Mouse (Mus musculus): Measurements from ENCODE around the gene Vsig1. TPM values are rescaled to one million over a fixed set of nuclear protein-coding genes. Genes with fewer than 3 reads are reported as not detected.

Gene Vsig1
- polyA plus RNA-seq, 1 experiment from 2014 or later: not detected

DNA sequence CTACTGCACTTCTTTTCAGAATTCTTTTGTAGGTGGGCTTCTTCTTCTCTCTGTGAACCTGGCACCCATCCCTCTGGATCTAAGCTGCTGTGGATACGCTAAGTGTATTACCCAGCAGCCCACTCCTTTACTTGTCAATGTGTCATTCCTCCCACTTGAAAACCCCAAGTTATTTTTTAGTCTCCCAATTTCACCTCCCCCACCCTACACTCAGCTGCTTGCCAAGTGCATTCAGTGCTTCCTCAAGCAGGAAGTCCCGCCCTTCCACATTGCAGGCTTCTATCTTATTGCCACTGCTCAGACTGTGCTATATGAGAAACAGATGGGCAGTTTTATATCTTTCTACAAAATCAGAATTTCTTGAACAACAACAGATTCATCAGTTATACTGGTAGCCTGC is 72.1 kb downstream of the Vsig1 start:
- Histone ChIP-seq H3K27ac (no peak overlapping the region), H3K4me3 (no peak overlapping the region), H3K9me3 (replicated peaks) (no peaks in the 10 kb centered on the region), H3K36me3 (no peaks in the 10 kb centered on the region), H3K27me3 (ENCODE audit: low read depth, poor library complexity, severe bottlenecking) (peaks cover 99% of the 10 kb centered on the region), H3K4me1 (peaks cover 10% of the 10 kb centered on the region)
- 86% methylated on average over 2 of the region's 2 CpGs for WGBS
- DNase-seq (ENCODE audit: low spot score): no peak

DNA sequence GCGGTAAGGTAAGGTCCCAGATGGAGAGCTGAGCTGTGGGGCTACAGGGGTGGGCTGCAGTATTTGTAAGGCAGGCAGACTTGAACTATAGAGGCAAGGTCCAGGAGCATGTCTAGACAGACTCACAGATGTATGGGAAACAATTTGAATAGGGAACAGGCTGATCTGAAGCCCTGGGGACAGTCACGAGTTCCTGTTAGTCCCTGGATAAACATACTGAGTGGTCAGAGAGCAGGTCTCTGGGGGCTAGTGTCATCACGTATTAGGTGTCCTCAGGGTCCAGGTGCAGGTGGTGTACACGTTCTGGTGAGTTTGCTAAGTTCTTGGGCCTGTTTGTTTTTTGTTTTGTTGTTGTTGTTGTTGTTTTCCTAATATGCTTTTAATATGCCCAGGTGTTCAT is 72.8 kb downstream of the Vsig1 start:
- WGBS: 77% methylated on average over 4 of the region's 4 CpGs
- H3K4me3 ChIP-seq: no peak overlapping the region
- H3K4me1 ChIP-seq: peaks cover 10% of the 10 kb centered on the region
- H3K27me3 ChIP-seq (ENCODE audit: low read depth, poor library complexity, severe bottlenecking): peaks cover 99% of the 10 kb centered on the region
- H3K27ac ChIP-seq: no peak overlapping the region
- no peaks in the 10 kb centered on the region for H3K9me3 ChIP-seq (replicated peaks)
- DNase-seq (ENCODE audit: low spot score): no peak
- no peaks in the 10 kb centered on the region for H3K36me3 ChIP-seq

DNA sequence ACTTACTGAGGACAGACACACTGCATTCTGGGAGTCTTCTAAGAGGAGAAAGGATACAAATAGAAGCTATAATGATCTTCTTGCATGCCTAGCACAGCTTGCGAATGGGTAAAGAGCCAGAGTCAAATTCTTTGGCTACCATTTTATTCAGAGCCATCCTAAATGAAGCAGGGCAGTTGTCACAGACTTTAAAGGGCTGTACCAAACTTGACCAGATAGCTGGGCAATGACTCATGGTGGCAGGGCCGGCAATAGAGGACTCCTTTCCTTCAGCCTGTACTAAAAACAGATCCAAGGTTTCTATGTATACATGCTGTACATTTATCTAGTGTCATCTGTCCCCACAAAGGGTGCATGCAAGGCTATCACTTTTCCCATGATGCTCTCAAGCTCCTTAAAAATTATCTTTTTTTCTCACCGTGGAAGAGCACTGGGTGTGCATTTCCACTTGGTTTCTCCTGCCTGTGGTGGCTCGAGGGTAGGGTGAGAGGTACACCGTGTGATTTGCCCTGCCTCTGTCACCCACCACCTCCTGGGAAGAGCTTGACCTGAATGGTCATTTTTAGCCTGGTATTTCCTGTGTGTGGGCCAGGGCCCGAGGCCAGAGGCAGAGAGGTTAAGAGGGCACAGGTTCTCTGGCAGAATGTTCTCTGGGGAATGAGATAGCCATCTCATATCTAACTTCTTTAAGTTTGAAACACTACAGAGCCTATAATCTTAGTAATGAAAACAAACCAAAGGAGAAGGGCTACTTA is 76.0 kb downstream of the Vsig1 start:
- WGBS: 52% methylated on average over 6 of the region's 6 CpGs
- H3K27me3 ChIP-seq (ENCODE audit: low read depth, poor library complexity, severe bottlenecking): peaks cover 99% of the 10 kb centered on the region

DNA sequence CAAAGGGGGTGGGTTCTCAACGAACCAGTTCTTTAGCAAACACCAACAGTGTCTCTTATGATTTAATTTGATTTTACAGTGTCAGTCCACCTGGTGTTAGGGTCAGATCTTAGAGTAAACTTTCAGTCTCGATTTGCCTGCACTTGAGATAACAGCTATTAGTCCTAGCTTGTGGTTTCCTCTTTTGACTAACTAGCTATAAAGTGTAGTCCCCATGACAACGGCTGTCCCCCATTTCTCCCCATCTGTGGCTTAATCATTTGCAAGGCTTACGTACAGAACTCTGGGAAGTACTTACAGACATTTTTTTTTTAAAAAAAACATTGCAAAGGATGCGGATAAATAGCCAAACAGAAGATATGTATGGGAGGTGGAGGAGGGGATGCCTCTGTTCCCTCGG is 77.4 kb downstream of the Vsig1 start:
- Histone ChIP-seq H3K27me3 (ENCODE audit: low read depth, poor library complexity, severe bottlenecking) (peaks cover 99% of the 10 kb centered on the region), H3K36me3 (no peaks in the 10 kb centered on the region), H3K4me1 (peaks cover 6% of the 10 kb centered on the region), H3K4me3 (no peak overlapping the region), H3K27ac (no peak overlapping the region), H3K9me3 (replicated peaks) (no peaks in the 10 kb centered on the region)
- DNase-seq (ENCODE audit: low spot score): no peak
- 78% methylated on average over 6 of the region's 6 CpGs for WGBS

More for the DNA sequence above, 76.0 kb downstream of the Vsig1 start:
- H3K4me3 ChIP-seq: no peak overlapping the region
- no peaks in the 10 kb centered on the region for H3K9me3 ChIP-seq (replicated peaks)
- H3K36me3 ChIP-seq: no peaks in the 10 kb centered on the region
- no peak for DNase-seq (ENCODE audit: low spot score)
- H3K27ac ChIP-seq: no peak overlapping the region
- peaks cover 10% of the 10 kb centered on the region for H3K4me1 ChIP-seq

DNA sequence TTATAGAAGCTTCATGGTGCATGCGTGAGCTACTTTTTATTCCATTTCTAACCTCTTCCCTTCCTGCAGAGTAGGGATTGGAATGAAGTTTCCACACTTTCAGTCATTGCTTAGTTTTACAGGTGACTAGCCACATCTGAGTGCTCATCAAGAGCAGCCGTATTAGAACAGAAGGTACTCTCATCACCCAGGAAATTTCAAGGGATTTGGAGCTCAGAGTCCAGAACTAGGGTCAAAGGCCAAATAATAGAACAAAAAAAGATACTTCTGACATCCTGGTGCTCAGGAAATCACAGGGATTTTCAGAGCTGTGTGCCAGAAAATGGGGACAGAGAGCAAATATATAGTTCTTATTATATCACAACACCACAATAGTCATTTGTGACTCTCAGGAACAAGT is 77.8 kb downstream of the Vsig1 start:
- Histone ChIP-seq H3K9me3 (replicated peaks) (no peaks in the 10 kb centered on the region), H3K36me3 (no peaks in the 10 kb centered on the region), H3K4me3 (no peak overlapping the region), H3K27ac (no peak overlapping the region), H3K27me3 (ENCODE audit: low read depth, poor library complexity, severe bottlenecking) (peaks cover 99% of the 10 kb centered on the region), H3K4me1 (peaks cover 6% of the 10 kb centered on the region)
- DNase-seq (ENCODE audit: low spot score): no peak
- 92% methylated on average over 2 of the region's 2 CpGs for WGBS

Other genes with a start within 250 kb of the Vsig1 start
- 1.3 TPM in 2 replicates for gene Mid2, start 243.0 kb upstream of the Vsig1 start, polyA plus RNA-seq (2016; fragmentation: Nextera tagmentation; extraction: Ambion mirVana)
- gene Tex13b, start 94.2 kb upstream of the Vsig1 start, polyA plus RNA-seq (2016; fragmentation: Nextera tagmentation; extraction: Ambion mirVana): not detected in 2 replicates
- gene Psmd10, start 49.1 kb downstream of the Vsig1 start, polyA plus RNA-seq (2016; fragmentation: Nextera tagmentation; extraction: Ambion mirVana): 48.4 and 51.5 TPM in 2 replicates
- gene Atg4a, start 49.3 kb downstream of the Vsig1 start, polyA plus RNA-seq (2016; fragmentation: Nextera tagmentation; extraction: Ambion mirVana): 11.4 and 12.0 TPM in 2 replicates